Mouse (Mus musculus): ENCODE measurements around the gene A730009L09Rik. TPM values are rescaled to one million over a fixed set of nuclear protein-coding genes. Genes with fewer than 3 reads are reported as not detected.

The A730009L09Rik gene
- not detected in 2 replicates for polyA plus RNA-seq (2012; rRNA removed; ENCODE audit: low replicate concordance)

DNA sequence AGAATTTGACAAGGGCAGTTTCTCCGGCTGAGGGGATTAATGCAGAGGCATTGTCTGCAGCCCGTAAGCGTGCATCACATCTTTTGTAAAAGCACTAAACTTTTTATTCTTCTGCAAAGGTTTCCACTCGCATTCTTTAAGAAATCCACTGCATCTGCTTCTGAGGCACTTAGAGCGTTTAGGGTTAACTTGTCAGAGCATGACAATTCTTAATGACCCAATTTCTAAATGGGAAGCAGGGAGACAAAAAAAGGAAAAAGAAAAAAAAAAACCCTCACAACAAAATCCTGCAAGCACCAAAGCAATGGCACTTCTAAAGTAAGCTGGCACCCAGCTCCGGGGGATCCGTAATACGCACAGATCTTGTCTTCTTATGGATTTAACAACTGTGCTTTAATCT is at the start of gene A730009L09Rik:
Gene A730009L09Rik, plus strand, starts transcription at position 301 of the 400 bp plus-strand sequence.

Other genes with a start within 250 kb of the A730009L09Rik start
- gene Mrpl39, start 220.6 kb downstream of the A730009L09Rik start, polyA plus RNA-seq (2012; rRNA removed; ENCODE audit: low replicate concordance): 2.5 and 7.5 TPM in 2 replicates